Mouse (Mus musculus): ENCODE results near the gene Kcnj15.

Kcnj15 gene

DNA sequence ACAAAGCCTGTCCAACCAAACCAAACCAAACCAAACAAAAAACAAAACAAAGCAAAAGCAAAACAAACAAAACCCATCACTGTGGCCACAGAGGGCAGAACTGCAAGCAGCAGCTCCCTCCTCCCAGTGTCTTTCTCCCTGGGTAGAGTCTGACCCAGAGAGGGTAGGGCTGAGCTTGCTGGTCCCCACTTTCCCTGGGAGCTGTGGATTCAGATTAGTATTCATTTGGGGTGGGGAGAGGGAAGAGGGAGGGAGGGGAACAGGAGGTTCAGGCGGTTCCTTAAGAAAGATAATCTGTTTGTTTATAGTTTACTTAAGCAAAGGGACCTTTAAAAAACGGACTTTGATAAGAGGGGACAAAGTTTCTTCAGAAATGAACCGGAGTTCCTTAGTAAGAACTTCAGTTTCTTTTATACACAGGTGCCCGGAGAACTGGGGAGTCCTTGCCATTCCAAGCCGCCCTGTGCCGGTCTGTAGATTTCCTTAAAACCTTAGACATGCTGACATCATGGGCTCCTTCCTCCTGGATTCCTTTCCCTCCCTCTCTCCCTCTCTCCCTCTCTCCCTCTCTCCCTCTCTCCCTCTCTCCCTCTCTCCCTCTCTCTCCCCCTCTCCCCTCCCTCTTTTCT is at the start of gene Kcnj15:
Gene Kcnj15 (plus strand): TSS at position 293 of the 629 bp plus-strand sequence.
- DNase-seq (ENCODE audit: low read depth), result no peak

GRCm38 (mm10) chr16:95208243-95208642 is 49.1 kb upstream of the Kcnj15 start:
- no peak for DNase-seq (ENCODE audit: low read depth)

- DNase-seq (ENCODE audit: low read depth), result peak; percentile 26
Observed at GRCm38 (mm10) chr16:95209011-95209466, 48.3 kb upstream of the Kcnj15 start.

- no peak for DNase-seq (ENCODE audit: low read depth)
Observed at GRCm38 (mm10) chr16:95214251-95215197, 42.8 kb upstream of the Kcnj15 start.

- no peak for DNase-seq (ENCODE audit: low read depth)
Observed at GRCm38 (mm10) chr16:95215782-95216181, 41.6 kb upstream of the Kcnj15 start.

GRCm38 (mm10) chr16:95216346-95216745 is 41.0 kb upstream of the Kcnj15 start:
- no peak for DNase-seq (ENCODE audit: low read depth)

- no peak for DNase-seq (ENCODE audit: low read depth)
Observed at GRCm38 (mm10) chr16:95216824-95217223, 40.5 kb upstream of the Kcnj15 start.

GRCm38 (mm10) chr16:95218783-95219182 is 38.6 kb upstream of the Kcnj15 start:
- no peak for DNase-seq (ENCODE audit: low read depth)

- DNase-seq (ENCODE audit: low read depth), result no peak
Observed at GRCm38 (mm10) chr16:95219459-95219858, 37.9 kb upstream of the Kcnj15 start.

DNA sequence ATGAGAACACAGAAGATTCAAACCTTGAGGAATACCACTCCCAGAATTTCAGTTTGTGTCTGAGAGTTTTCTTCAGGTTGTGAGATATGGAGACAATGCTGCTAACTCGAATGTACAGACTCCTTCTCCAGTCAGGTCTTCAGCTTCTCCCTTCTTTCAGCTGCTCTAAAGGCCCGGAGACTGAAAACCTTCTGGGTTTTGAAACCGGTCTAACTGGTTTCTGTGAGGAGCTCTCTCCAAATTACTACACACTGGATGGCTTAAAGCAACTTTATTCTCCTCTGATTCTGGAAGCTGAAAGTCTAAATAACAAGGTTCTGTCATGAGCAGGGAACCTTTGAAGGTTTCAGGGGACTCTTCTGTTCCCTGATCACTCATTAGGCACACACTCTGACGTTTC is 36.3 kb upstream of the Kcnj15 start:
- DNase-seq (ENCODE audit: low read depth), result no peak

GRCm38 (mm10) chr16:95222026-95222718 is 35.2 kb upstream of the Kcnj15 start:
- DNase-seq (ENCODE audit: low read depth), result no peak

- no peak for DNase-seq (ENCODE audit: low read depth)
Observed at GRCm38 (mm10) chr16:95223435-95223834, 33.9 kb upstream of the Kcnj15 start.

DNA sequence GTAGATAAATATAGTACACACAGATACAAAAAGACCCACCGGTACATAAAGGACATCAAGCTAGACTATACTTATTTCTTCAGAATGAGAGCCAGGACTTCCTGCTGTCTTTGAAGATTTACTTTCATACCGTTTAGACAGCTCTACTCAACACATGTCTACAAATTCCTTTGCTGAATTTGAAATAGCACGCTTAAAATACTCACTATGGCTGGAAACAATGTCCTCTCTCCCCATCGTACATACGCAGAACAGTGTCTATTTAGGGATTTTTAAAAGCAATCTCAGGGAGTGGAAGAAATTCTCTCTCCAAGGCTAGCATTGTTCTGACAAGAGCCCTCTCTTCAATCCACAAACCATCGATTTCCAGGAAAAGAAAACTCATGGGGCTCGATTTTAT is 32.1 kb upstream of the Kcnj15 start:
- no peak for DNase-seq (ENCODE audit: low read depth)

DNA sequence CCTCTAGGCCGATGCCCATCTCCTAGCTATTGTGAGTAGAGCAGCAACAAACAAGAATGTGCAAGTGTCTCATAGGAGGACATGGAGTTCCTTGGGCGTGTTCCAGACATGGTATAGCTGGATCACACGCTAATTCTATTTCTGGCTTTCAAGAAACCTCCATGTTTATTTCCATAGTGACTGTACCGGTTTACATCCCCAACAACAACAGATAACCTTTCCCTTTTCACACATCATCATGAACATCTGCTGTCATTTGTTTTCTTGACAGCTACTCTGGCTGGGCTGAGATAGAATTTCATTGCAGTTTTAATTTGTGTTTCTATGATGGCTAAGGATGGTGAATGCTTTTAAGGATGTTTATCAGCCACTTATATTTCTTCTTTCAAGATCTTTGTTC is 25.6 kb upstream of the Kcnj15 start:
- DNase-seq (ENCODE audit: low read depth), result peak; percentile 22

DNA sequence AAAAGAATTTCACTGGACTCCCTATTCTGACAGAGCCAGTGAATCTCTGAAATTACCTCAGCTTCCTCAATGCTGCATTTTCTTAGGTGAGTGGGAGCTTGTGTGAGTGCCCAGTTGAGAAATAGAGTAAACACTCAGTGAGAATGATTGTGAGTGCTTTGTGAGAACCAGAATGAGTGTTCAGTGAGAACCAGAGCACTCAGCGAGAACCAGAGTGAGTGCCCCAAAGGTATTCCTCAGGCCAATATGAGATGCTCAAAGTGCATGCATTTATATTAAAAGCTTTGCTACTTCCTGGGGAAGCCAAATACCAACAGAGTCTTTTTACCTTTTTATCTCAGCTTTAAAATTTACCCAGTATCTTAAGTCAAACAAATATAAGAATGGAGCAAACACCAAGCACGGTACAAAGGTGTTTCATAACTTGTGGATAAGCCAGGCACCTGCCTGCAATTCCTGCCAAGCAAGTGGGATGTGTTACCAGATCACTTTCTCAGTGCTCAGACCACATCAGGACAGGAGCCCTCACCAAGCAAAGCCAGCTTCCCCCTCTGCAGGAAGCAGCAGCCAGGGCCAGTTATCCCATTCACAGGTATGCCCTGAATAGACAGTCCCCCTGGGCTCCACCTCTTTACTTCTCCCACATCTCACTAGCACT is 22.3 kb upstream of the Kcnj15 start:
- DNase-seq (ENCODE audit: low read depth), result no peak

DNA sequence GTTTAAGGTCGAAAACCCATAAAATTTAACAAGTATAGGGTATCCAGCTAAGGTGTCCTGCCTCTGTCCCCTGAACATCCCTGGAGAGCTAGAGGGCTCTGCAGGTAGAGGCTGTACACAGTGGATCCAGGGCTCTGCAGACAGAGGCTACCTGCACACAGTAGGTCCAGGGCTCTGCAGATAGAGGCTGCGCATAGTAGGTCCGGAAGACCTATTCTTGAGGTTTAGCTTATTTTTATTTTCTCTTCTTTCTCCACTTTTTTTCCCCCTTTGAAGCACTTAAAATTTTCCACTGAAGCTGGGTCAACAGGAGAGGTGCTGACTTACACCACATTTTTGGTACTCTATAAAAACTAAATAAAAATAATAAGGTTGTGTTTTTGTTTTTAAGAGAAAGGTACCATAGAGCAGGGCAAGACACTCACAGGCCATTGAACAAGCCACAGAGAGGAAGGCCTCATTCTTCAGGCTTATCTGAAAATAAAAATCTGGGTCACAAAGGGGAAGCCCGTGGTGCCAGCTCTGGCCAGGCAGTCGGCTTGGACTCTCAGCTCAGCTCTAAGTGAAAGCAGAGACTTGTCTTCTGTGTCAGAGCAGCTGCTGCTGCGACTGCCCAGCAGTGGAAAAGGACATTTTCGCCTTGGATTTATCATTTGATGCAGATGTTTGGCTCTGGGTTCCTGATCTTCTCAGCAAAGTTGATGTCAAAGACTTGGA is 18.0 kb upstream of the Kcnj15 start:
- no peak for DNase-seq (ENCODE audit: low read depth)

DNA sequence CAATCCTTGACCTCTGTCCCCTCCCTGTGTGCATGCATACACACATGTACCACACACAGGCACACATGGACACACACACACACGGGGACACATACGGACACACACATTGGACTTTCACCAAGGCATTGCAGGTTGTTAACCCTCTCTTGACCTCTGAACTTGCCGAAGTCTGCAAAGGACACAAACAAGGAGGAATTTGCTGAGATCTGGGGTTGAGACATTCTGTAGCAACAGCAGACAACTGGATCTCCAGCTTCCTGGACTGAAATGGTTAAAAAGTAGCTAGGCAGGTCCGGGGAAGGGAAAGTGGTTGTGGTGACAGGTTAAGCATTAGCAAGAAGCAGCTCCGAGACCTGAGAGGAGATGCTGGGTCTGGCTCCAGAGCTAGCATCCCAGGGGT is 16.7 kb upstream of the Kcnj15 start:
- DNase-seq (ENCODE audit: low read depth), result no peak

GRCm38 (mm10) chr16:95241581-95241980 is 15.8 kb upstream of the Kcnj15 start:
- DNase-seq (ENCODE audit: low read depth), result peak; percentile 65

DNA sequence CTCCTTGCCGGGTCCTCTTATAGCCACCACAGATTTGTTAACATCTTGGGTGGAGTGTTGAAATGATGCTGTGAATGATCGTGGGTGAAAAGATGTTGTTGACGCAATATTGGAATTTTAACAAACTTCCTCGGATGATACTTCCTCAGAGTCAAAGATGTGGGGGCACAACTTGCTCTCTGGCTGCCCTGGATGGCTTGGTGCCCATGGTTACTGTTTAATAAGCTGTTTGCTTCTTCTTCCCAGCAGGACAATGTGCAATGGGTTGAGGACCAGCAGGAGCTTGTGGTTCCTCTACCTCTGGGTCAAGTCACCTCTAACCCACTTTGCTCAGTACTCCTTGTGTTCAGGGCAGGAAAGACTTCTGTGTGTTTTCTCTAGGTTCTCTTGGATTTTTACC is 15.2 kb upstream of the Kcnj15 start:
- peak; percentile 47 for DNase-seq (ENCODE audit: low read depth)

DNA sequence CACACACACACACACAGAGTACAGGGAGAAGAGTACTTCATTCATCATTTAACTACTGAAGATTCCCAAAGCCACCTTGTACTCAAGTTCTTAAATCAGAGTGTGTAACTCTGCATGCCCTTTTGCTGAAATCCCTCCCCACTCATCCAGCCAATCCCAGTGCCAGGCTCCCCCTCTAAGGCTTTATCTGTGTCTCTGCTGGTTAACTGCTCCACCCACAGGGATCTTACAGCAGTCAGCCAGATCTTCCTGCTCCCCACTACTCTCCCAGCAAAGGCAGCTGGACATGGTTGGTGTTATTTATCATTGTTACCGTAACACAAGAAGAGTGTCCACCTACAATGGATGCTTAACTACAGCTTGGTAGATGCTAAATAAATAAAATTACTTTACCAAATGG is 14.0 kb upstream of the Kcnj15 start:
- DNase-seq (ENCODE audit: low read depth), result no peak

GRCm38 (mm10) chr16:95244626-95245303 is 12.6 kb upstream of the Kcnj15 start:
- DNase-seq (ENCODE audit: low read depth), result no peak
